Mouse (Mus musculus): ENCODE results near the gene Tmed9.

- TF ChIP-seq CTCF (IDR thresholded peaks at IDR 0.05; ENCODE audit: low read depth, low read length) (no peak), POLR2AphosphoS5 (IDR thresholded peaks at IDR 0.05; ENCODE audit: insufficient replicate concordance, low read depth, low read length) (no peak), GATA1 (IDR thresholded peaks at IDR 0.05; ENCODE audit: borderline replicate concordance, low read length) (no peak), TAL1 (conservative IDR thresholded peaks at IDR 0.05; ENCODE audit: low read depth, low read length) (no peak)
These were observed 2.4 kb downstream of the Tmed9 start for GRCm38 (mm10) chr13:55575932-55576331.

Data from G1E (cell line).